Mouse (Mus musculus): ENCODE results near the gene Six2.

Gene Six2

GRCm38 (mm10) chr17:85688236-85688910 lies at the start of gene Six2:
TSS of gene Six2 (minus strand) at chr17:85688274.
- DNase-seq, result no peak

GRCm38 (mm10) chr17:85737090-85737780 lies 49.2 kb upstream of the Six2 start:
- DNase-seq, result no peak

- DNase-seq, result no peak
Observed at GRCm38 (mm10) chr17:85731329-85731728, 43.3 kb upstream of the Six2 start.

GRCm38 (mm10) chr17:85730231-85731015 lies 42.3 kb upstream of the Six2 start:
- no peak for DNase-seq

- peak; percentile 5 for DNase-seq
Observed at GRCm38 (mm10) chr17:85728071-85728718, 40.1 kb upstream of the Six2 start.

- DNase-seq, result no peak
Observed at GRCm38 (mm10) chr17:85725988-85726387, 37.9 kb upstream of the Six2 start.

GRCm38 (mm10) chr17:85723166-85723565 lies 35.1 kb upstream of the Six2 start:
- no peak for DNase-seq

GRCm38 (mm10) chr17:85717266-85717665 lies 29.2 kb upstream of the Six2 start:
- no peak for DNase-seq

- DNase-seq, result no peak
Observed at GRCm38 (mm10) chr17:85715784-85716183, 27.7 kb upstream of the Six2 start.

GRCm38 (mm10) chr17:85714370-85714769 lies 26.3 kb upstream of the Six2 start:
- DNase-seq, result no peak

- no peak for DNase-seq
Observed at GRCm38 (mm10) chr17:85712874-85713273, 24.8 kb upstream of the Six2 start.

GRCm38 (mm10) chr17:85704369-85705260 lies 16.5 kb upstream of the Six2 start:
- DNase-seq, result no peak

- DNase-seq, result no peak
Observed at GRCm38 (mm10) chr17:85700028-85700427, 12.0 kb upstream of the Six2 start.

- DNase-seq, result no peak
Observed at GRCm38 (mm10) chr17:85698643-85699042, 10.6 kb upstream of the Six2 start.

- no peak for DNase-seq
Observed at GRCm38 (mm10) chr17:85697976-85698375, 9.9 kb upstream of the Six2 start.

- no peak for DNase-seq
Observed at GRCm38 (mm10) chr17:85694499-85694898, 6.4 kb upstream of the Six2 start.

- DNase-seq, result no peak
Observed at GRCm38 (mm10) chr17:85693101-85693500, 5.0 kb upstream of the Six2 start.

GRCm38 (mm10) chr17:85692594-85692993 lies 4.5 kb upstream of the Six2 start:
- DNase-seq, result no peak

GRCm38 (mm10) chr17:85691701-85692536 lies 3.8 kb upstream of the Six2 start:
- no peak for DNase-seq

GRCm38 (mm10) chr17:85690969-85691335 lies 2.9 kb upstream of the Six2 start:
- no peak for DNase-seq

GRCm38 (mm10) chr17:85690323-85690968 lies 2.4 kb upstream of the Six2 start:
- DNase-seq, result no peak
